Mouse (Mus musculus) embryonic facial prominence, embryonic 13.5 days (tissue): Measurements from ENCODE around the gene Cdh12. TPM values are rescaled to one million over a fixed set of nuclear protein-coding genes. Genes with fewer than 3 reads are reported as not detected.
"Not testable (repeated sequence)": the region's sequence is repeated elsewhere in the genome, so short reads cannot be mapped to it uniquely, and the experiment has no call there.

ENCODE experiments used
- ATAC-seq: fragments of 200-750 bp; cut with Nextera tagmentation; 2 replicates; pipeline ENCODE4 v1.8.0; 2017; ENCODE audit warnings: low read depth; ENCODE audit not compliant: insufficient number of reproducible peaks, insufficient read depth, low FRiP score, low TSS enrichment
- H3K27ac ChIP-seq: fragments of 300-500 bp; sonication (generic); 2 replicates; pipeline ENCODE4 v1.5.1; 2015; ENCODE audit warnings: moderate library complexity, mild to moderate bottlenecking, inconsistent platforms
- H3K27me3 ChIP-seq: fragments of 300-500 bp; sonication (generic); 2 replicates; pipeline ENCODE4 v1.6.1; 2015; ENCODE audit warnings: mild to moderate bottlenecking, inconsistent platforms
- H3K36me3 ChIP-seq: fragments of 300-500 bp; sonication (generic); 2 replicates; pipeline ENCODE4 v1.6.1; 2015; ENCODE audit warnings: mild to moderate bottlenecking, inconsistent platforms
- H3K4me1 ChIP-seq: fragments of 300-500 bp; sonication (generic); 2 replicates; pipeline ENCODE4 v1.6.1; 2015; ENCODE audit warnings: inconsistent platforms
- H3K4me2 ChIP-seq: fragments of 300-500 bp; sonication (generic); 2 replicates; pipeline ENCODE4 v1.6.1; 2015; ENCODE audit warnings: moderate library complexity, mild to moderate bottlenecking, inconsistent platforms
- H3K4me3 ChIP-seq: fragments of 300-500 bp; sonication (generic); 2 replicates; pipeline ENCODE4 v1.5.1; 2015; ENCODE audit warnings: mild to moderate bottlenecking, inconsistent platforms
- H3K9ac ChIP-seq: fragments of 300-500 bp; sonication (generic); 2 replicates; pipeline ENCODE4 v1.6.1; 2015; ENCODE audit warnings: mild to moderate bottlenecking, inconsistent platforms
- H3K9me3 ChIP-seq: fragments of 300-500 bp; sonication (generic); 2 replicates; pipeline ENCODE4 v1.6.1; 2016; ENCODE audit warnings: inconsistent platforms
- whole genome bisulfite sequencing: fragments of 180-500 bp; shearing (Covaris S2); methylation state at CpG from one replicate; pipeline ENCODE4 v1.1.7; 2015; ENCODE audit warnings: mixed read lengths; 5-methylcytosine and 5-hydroxymethylcytosine counted together
- polyA plus RNA-seq: library from polyadenylated mRNA; unstranded; fragments of >200 nt; fragmentation: Nextera tagmentation; extraction: Ambion mirVana; gene quantifications from 2 replicates; pipeline ENCODE4 v1.2.1, GENCODE M21; 2015

The Cdh12 gene
- polyA plus RNA-seq, 1 experiment from 2014 or later, result 0.98 TPM

DNA sequence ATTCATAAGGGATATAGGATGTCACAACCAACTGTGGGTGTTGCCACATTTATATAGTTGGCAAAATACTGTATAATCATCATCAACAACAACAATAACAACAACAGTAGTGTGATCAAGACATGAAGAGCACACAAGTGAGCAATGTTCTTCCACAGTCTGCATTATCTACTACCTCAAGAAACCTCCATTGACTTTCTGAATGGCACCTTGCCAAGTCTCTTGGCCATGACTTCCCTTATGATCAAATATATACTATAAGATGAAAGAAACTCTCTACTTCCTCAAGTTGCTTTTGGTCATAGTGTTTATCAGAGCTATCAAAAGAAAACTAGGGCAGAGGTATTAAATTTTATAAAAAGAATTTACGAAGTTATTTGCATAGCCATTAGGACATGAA, 820.8 kb downstream of the Cdh12 start:
- Histone ChIP-seq H3K4me1 (no peaks in the 10 kb centered on the region), H3K9ac (no peak overlapping the region), H3K27ac (no peak overlapping the region), H3K36me3 (no peaks in the 10 kb centered on the region), H3K27me3 (no peaks in the 10 kb centered on the region), H3K4me3 (no peak overlapping the region), H3K9me3 (no peaks in the 10 kb centered on the region), H3K4me2 (no peak overlapping the region)
- ATAC-seq, result no peak
- 98% methylated on average over 1 of the region's 1 CpGs for WGBS

DNA sequence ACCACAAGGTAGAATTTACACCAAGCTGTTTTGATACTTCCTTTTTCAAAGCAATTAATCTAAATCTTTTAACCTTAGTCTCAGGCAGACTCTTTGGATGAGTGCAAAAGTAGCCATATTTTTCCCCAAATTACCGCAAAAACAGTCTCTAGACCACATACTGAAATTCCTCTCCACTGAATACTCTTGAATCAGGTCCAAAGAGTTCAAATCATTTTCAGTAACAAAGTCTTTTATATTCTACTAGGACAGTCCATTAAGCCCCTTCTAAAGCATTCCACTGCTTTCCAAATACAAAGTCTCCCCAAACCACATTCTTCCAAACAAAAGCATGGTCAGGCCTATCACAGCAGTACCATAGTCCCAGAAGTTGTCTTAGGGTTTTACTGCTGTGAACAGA, 848.0 kb downstream of the Cdh12 start:
- no peak overlapping the region for H3K4me3 ChIP-seq
- no peaks in the 10 kb centered on the region for H3K27me3 ChIP-seq
- no peak overlapping the region for H3K4me2 ChIP-seq
- no peaks in the 10 kb centered on the region for H3K9me3 ChIP-seq
- 93% methylated on average over 1 of the region's 1 CpGs for WGBS
- no peak overlapping the region for H3K27ac ChIP-seq
- no peak for ATAC-seq
- H3K36me3 ChIP-seq, result no peaks in the 10 kb centered on the region
- H3K9ac ChIP-seq, result no peak overlapping the region
- no peaks in the 10 kb centered on the region for H3K4me1 ChIP-seq

DNA sequence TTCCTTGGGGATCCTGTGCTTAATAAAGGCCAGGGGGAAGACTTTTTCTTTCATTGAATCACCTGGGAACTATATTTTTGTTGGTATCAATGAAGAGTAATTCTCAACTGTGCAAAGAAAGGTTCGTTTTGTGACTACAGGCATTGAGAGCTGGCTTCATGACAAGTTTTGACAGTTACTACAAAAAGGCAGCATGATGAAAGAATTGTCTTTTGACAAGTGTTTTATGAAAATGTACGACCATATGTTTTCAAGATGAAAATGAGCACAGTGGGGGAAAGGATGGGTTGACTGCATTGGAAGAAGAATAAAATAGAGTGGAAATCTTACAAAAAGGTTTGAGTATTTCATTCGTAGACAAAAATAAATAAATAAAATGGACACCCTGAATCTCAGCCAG, 866.4 kb downstream of the Cdh12 start:
- no peak overlapping the region for H3K4me3 ChIP-seq
- no peak overlapping the region for H3K9ac ChIP-seq
- no peak overlapping the region for H3K4me2 ChIP-seq
- H3K4me1 ChIP-seq, result no peaks in the 10 kb centered on the region
- no peaks in the 10 kb centered on the region for H3K27me3 ChIP-seq
- H3K36me3 ChIP-seq, result no peaks in the 10 kb centered on the region
- no peak for ATAC-seq
- H3K9me3 ChIP-seq, result no peaks in the 10 kb centered on the region
- H3K27ac ChIP-seq, result no peak overlapping the region
- WGBS, result 65% methylated on average over 3 of the region's 3 CpGs

DNA sequence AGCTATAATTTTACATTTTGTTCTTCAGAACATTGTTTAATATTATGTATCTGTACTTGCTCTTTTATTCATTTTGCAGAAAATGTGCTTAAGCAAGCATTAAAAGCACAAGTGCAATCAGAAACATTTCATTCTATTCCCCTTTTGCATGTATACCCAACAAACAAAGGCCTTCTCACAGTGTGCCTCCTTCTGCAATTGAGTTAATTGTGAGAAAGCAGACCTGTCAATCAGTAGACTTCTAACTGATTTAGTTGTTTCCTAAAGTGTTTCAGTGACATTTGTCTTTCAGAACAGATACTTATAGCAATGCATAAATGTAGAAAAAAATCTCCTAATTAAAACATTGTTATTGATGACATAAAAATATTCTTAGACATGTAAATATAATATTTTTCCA, 894.8 kb downstream of the Cdh12 start:
- H3K27me3 ChIP-seq, result no peaks in the 10 kb centered on the region
- no peaks in the 10 kb centered on the region for H3K36me3 ChIP-seq
- no peak overlapping the region for H3K27ac ChIP-seq
- H3K4me1 ChIP-seq, result no peaks in the 10 kb centered on the region
- H3K9ac ChIP-seq, result no peak overlapping the region
- H3K9me3 ChIP-seq, result no peaks in the 10 kb centered on the region
- no peak for ATAC-seq
- H3K4me3 ChIP-seq, result no peak overlapping the region
- no peak overlapping the region for H3K4me2 ChIP-seq

DNA sequence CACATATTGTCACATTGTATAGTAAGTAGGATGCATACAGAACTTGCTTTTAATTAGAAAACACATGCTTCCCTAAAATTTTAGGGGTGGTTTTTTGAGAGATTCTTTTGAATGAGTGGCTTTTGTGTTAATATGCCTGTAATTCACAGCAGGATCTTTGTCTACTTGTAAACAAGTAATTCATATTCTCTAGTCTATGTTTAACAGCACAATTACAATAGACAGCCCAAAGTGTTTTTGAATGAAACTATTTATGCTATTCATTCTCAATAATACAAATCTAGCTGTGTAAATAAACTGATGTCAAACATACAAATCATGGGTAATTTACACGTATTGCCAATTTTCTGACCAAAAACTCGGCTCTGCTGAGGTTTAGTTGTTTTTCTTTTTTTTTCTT, 895.3 kb downstream of the Cdh12 start:
- ATAC-seq, result no peak
- no peaks in the 10 kb centered on the region for H3K4me1 ChIP-seq
- H3K9me3 ChIP-seq, result no peaks in the 10 kb centered on the region
- WGBS, result 54% methylated on average over 2 of the region's 2 CpGs
- H3K4me3 ChIP-seq, result no peak overlapping the region
- no peak overlapping the region for H3K9ac ChIP-seq
- H3K36me3 ChIP-seq, result no peaks in the 10 kb centered on the region
- no peaks in the 10 kb centered on the region for H3K27me3 ChIP-seq
- H3K27ac ChIP-seq, result no peak overlapping the region
- no peak overlapping the region for H3K4me2 ChIP-seq

DNA sequence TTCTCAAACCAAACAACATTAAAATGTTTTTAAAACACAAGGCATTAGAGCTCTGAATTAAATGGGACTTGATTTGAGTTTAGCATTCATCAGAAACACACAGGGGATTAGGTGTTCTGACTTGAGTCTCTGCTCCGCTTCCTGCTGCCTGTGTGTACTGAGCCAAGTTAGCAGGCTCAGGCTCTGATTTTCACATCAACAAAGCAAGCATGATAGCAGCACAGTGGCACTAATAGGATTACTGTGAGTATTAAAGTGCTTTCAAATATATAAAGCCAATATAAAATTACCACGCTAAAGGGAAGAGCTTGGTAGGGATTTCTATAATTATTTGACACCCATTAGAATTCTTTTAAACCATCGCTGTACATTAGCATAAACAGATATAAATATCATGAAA, 895.7 kb downstream of the Cdh12 start:
- no peak overlapping the region for H3K27ac ChIP-seq
- 61% methylated on average over 3 of the region's 3 CpGs for WGBS
- no peak overlapping the region for H3K4me2 ChIP-seq
- H3K27me3 ChIP-seq, result no peaks in the 10 kb centered on the region
- no peak overlapping the region for H3K4me3 ChIP-seq
- no peaks in the 10 kb centered on the region for H3K4me1 ChIP-seq
- H3K9ac ChIP-seq, result no peak overlapping the region
- no peaks in the 10 kb centered on the region for H3K36me3 ChIP-seq
- ATAC-seq, result no peak
- no peaks in the 10 kb centered on the region for H3K9me3 ChIP-seq

DNA sequence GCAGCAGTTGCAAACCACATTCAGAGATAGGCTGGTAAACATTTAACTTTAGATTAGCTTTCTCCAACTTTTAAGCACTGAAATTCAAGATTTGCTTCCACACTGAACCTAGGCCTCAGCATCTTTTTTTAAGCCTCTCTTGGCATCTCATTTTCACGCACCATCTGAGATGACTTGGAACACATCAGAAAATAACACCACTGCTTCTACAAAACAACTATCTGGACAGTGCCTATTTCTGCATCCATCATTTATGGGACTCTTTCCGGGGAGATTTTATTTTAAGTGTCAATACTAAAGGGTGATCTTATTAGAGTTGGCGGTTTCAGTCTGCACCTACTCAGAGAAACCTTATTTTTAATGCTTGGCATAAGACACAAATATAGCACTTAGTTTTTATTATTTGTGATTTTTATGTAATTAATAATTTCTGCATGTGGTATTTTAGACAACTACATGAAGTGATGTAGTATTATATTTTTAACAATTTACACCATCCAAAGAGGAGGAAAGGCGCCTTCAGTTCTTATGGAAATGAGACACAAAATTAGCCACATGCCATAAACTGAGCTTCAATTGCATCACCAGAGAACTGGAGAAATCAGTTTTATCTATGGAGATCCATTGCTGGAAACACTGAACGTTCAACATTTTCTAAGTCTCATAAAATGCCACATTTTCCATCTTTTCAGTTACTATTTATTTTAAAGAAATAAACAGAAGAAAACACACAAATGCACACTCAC, 906.5 kb downstream of the Cdh12 start:
- Histone ChIP-seq H3K4me1 (no peaks in the 10 kb centered on the region), H3K27ac (no peak overlapping the region), H3K9ac (no peak overlapping the region), H3K36me3 (no peaks in the 10 kb centered on the region), H3K4me2 (no peak overlapping the region), H3K9me3 (no peaks in the 10 kb centered on the region), H3K4me3 (no peak overlapping the region), H3K27me3 (no peaks in the 10 kb centered on the region)
- ATAC-seq, result no peak
- WGBS, result 82% methylated on average over 5 of the region's 5 CpGs

DNA sequence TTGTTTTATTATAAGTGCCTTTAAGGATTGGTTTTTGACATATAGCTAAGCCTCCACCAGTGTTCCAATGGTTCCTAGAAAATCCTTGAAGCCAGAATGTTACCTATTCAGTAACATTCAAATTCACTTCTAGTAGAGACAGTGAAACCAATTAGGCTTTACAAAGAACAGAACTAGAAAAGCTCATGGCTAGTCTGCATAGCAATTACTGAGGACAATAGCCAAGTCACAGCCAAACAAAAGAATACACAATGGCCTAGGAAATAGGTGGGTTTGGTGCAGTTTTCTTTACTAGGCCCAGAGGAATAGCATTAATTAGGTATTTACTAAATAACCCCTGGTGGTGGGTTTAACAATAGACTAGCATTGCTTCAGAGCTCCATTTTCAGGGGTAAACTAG, 917.3 kb downstream of the Cdh12 start:
- no peaks in the 10 kb centered on the region for H3K27me3 ChIP-seq
- peaks cover 2% of the 10 kb centered on the region; the same call in 1 of the 2 replicates for H3K9me3 ChIP-seq
- H3K4me2 ChIP-seq, result no peak overlapping the region
- no peaks in the 10 kb centered on the region for H3K36me3 ChIP-seq
- no peaks in the 10 kb centered on the region for H3K4me1 ChIP-seq
- H3K9ac ChIP-seq, result no peak overlapping the region
- no peak overlapping the region for H3K27ac ChIP-seq
- no peak overlapping the region for H3K4me3 ChIP-seq
- ATAC-seq, result no peak

DNA sequence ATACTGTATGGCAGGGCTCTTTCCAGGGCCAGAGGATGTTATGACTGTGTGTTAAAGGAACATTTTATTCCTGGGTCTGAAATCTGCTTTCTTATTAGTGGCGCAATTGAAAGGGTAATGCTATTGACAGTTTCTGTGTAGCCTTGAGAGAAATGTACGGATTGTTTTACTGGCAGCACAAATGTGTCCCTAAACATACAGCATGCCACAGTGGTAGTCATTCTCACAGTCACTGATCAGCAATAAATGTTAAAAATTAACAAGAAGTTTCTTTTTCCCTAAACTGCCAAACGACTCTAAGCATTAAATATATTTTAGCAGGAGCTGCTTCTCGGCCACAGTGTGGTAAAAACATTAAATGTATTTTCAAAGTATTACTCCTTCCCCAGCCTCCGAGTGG, 926.4 kb downstream of the Cdh12 start:
- ATAC-seq, result no peak
- Histone ChIP-seq H3K4me3 (no peak overlapping the region), H3K27me3 (no peaks in the 10 kb centered on the region)

DNA sequence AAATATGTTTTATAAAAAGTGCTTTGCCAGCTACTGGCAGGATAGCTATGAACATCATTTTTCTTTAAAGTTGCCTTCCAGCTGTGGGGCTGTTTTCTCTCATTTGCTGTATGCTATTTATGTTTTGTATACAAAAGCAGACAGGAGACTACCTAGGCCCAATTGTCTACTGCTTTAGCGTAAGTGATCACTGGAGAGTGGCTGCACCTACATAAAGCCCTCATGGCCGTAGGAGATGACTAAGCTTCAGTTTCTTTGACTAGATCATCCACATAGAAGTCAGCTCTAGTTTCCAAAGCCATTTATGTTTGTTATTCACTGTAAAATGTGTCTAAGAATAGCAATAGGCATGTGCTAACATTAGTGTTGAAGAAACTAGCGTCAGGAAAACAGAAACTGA, 926.8 kb downstream of the Cdh12 start:
- Histone ChIP-seq H3K27ac (no peak overlapping the region), H3K4me2 (no peak overlapping the region), H3K9ac (no peak overlapping the region), H3K4me3 (no peak overlapping the region), H3K9me3 (no peaks in the 10 kb centered on the region), H3K4me1 (no peaks in the 10 kb centered on the region), H3K36me3 (no peaks in the 10 kb centered on the region), H3K27me3 (no peaks in the 10 kb centered on the region)
- WGBS, result 78% methylated on average over 3 of the region's 3 CpGs
- ATAC-seq, result no peak

More for the DNA sequence above, 926.4 kb downstream of the Cdh12 start:
- Histone ChIP-seq H3K27ac (no peak overlapping the region), H3K9ac (no peak overlapping the region), H3K9me3 (no peaks in the 10 kb centered on the region), H3K36me3 (no peaks in the 10 kb centered on the region), H3K4me1 (no peaks in the 10 kb centered on the region), H3K4me2 (no peak overlapping the region)
- WGBS, result 84% methylated on average over 5 of the region's 5 CpGs

DNA sequence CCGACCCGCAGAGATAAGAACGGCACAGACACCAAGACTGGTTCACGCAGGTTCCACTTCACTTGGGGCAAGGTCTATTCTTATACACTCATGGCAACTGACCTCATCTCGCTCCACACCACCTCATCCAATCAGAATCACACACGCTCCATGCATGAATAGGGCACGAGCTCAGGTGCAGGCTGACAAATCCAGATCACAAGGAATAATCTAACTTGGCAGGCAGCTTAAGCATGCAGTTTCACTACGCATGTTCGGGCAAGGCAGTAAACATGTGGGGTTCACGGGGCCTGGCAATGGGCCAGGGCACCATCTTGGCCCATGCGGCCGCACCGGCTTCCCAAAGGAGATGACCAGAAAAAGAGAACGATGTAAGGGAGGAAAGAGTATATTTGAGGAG, 942.4 kb downstream of the Cdh12 start:
- not testable (repeated sequence) for H3K4me1 ChIP-seq, H3K9me3 ChIP-seq, H3K4me3 ChIP-seq, H3K27me3 ChIP-seq, H3K4me2 ChIP-seq, H3K9ac ChIP-seq, ATAC-seq, H3K27ac ChIP-seq, H3K36me3 ChIP-seq
- WGBS, result 86% methylated on average over 14 of the region's 14 CpGs

DNA sequence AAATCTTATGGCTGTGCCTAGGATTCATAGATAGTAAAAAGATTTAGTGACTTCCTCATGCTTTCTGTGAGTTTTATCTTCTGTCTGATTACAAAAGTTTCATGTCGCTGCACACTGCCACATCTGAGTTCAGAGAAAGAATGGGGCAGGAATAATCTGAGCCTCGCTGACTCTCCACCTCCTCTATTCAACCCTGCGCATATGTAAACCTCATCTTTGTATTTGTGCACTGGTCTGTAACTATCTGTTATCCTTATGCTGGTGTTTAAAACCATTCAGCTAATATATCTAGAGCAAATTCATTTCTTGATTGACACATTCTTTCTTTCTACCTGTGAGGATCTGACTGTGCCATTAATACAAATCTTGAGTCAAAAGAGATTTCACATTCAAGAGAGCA, 944.0 kb downstream of the Cdh12 start:
- no peaks in the 10 kb centered on the region for H3K9me3 ChIP-seq
- no peaks in the 10 kb centered on the region for H3K4me1 ChIP-seq
- 79% methylated on average over 3 of the region's 3 CpGs for WGBS
- no peaks in the 10 kb centered on the region for H3K27me3 ChIP-seq
- ATAC-seq, result no peak
- H3K9ac ChIP-seq, result no peak overlapping the region
- H3K4me3 ChIP-seq, result no peak overlapping the region
- no peak overlapping the region for H3K4me2 ChIP-seq
- H3K27ac ChIP-seq, result no peak overlapping the region
- H3K36me3 ChIP-seq, result no peaks in the 10 kb centered on the region

DNA sequence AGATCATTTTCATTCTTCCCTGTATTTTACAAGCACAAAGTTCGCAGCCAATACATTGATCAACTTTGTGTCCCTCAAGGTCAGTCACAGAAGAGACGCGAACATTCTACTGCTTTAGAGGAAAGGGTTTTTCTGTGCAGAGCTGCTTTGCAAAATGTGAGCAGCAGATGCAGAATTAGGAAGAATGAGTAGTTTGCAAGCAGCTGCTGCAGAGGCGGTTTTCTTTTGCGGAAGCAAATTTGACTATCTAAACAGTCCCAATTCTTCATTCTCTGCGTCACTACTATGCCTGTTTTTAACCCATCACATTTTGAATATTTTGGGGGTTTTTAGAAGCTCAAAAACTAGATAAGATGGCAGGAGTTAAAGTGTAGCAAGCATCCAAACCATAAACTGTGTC, 956.1 kb downstream of the Cdh12 start:
- H3K36me3 ChIP-seq, result no peaks in the 10 kb centered on the region
- H3K9me3 ChIP-seq, result no peaks in the 10 kb centered on the region
- no peaks in the 10 kb centered on the region for H3K27me3 ChIP-seq
- no peak overlapping the region for H3K4me2 ChIP-seq
- H3K27ac ChIP-seq, result no peak overlapping the region
- no peaks in the 10 kb centered on the region for H3K4me1 ChIP-seq
- 79% methylated on average over 6 of the region's 6 CpGs for WGBS
- no peak overlapping the region for H3K9ac ChIP-seq
- no peak for ATAC-seq
- H3K4me3 ChIP-seq, result no peak overlapping the region
